Mouse (Mus musculus): ENCODE measurements around the gene Fgb. TPM values are rescaled to one million over a fixed set of nuclear protein-coding genes. Genes with fewer than 3 reads are reported as not detected.

Fgb gene
- total RNA-seq (2021): 100 to 1,000 TPM; 122 to 356 TPM
- long read RNA-seq, experiment 1, transcript Fgb-201 (8 exons, 3,810 nt): major isoform, 1,252 of 1,412 reads
- long read RNA-seq, experiment 1, partial matches to known transcripts: 149 of 1,412 reads
- long read RNA-seq, experiment 1, other reads (novel, unspliced or antisense): 11 of 1,412 reads
- long read RNA-seq, experiment 2, transcript Fgb-201 (8 exons, 3,810 nt): major isoform, 49 of 50 reads
- long read RNA-seq, experiment 2, partial matches to known transcripts: 1 of 50 reads
- long read RNA-seq, experiment 2, other reads (novel, unspliced or antisense): 0 of 50 reads

GRCm38 (mm10) chr3:83049680-83050079 lies at the start of gene Fgb:
TSS of gene Fgb (minus strand) at chr3:83049863.
- DNase-seq: peak; percentile 13

GRCm38 (mm10) chr3:83099139-83099538 lies 49.5 kb upstream of the Fgb start:
- DNase-seq: no peak

GRCm38 (mm10) chr3:83098546-83099034 lies 48.9 kb upstream of the Fgb start:
- DNase-seq: peak; percentile 23

- DNase-seq: no peak
Observed at GRCm38 (mm10) chr3:83097586-83097985, 47.9 kb upstream of the Fgb start.

GRCm38 (mm10) chr3:83080567-83081055 lies 30.9 kb upstream of the Fgb start:
- peak; percentile 77 for DNase-seq

GRCm38 (mm10) chr3:83076563-83076962 lies 26.9 kb upstream of the Fgb start:
- no peak for DNase-seq

GRCm38 (mm10) chr3:83070231-83070630 lies 20.6 kb upstream of the Fgb start:
- DNase-seq: no peak

- no peak for DNase-seq
Observed at GRCm38 (mm10) chr3:83068869-83069268, 19.2 kb upstream of the Fgb start.

GRCm38 (mm10) chr3:83067920-83068319 lies 18.3 kb upstream of the Fgb start:
- DNase-seq: no peak

GRCm38 (mm10) chr3:83057046-83057445 lies 7.4 kb upstream of the Fgb start:
- no peak for DNase-seq

GRCm38 (mm10) chr3:83055281-83056038 lies 5.8 kb upstream of the Fgb start, which contains the start of gene Plrg1:
TSS of gene Plrg1 (plus strand) at chr3:83055522.
- DNase-seq: peak; percentile 99

- DNase-seq: no peak
Observed at GRCm38 (mm10) chr3:83054759-83055158, 5.1 kb upstream of the Fgb start.

GRCm38 (mm10) chr3:83053758-83054157 lies 4.1 kb upstream of the Fgb start:
- peak; percentile 45 for DNase-seq

GRCm38 (mm10) chr3:83053126-83053525 lies 3.5 kb upstream of the Fgb start:
- DNase-seq: no peak

- no peak for DNase-seq
Observed at GRCm38 (mm10) chr3:83052102-83052501, 2.4 kb upstream of the Fgb start.

GRCm38 (mm10) chr3:83050661-83051060 lies 998 bp upstream of the Fgb start:
- no peak for DNase-seq

- DNase-seq: no peak
Observed at GRCm38 (mm10) chr3:83046649-83047048, 3.0 kb downstream of the Fgb start.

- DNase-seq: no peak
Observed at GRCm38 (mm10) chr3:83042451-83042850, 7.2 kb downstream of the Fgb start.

GRCm38 (mm10) chr3:83039666-83040065 lies 10.0 kb downstream of the Fgb start:
- DNase-seq: no peak

- DNase-seq: no peak
Observed at GRCm38 (mm10) chr3:83038865-83039264, 10.8 kb downstream of the Fgb start.

GRCm38 (mm10) chr3:83033801-83034200 lies 15.9 kb downstream of the Fgb start:
- DNase-seq: no peak

- no peak for DNase-seq
Observed at GRCm38 (mm10) chr3:83032746-83033308, 16.8 kb downstream of the Fgb start.

- no peak for DNase-seq
Observed at GRCm38 (mm10) chr3:83030331-83030730, 19.3 kb downstream of the Fgb start.

All from adrenal gland, postnatal 10 days (tissue).